Mouse (Mus musculus) hindbrain, embryonic 15.5 days (tissue): Measurements from ENCODE around the gene Nyx. TPM values are rescaled to one million over a fixed set of nuclear protein-coding genes. Genes with fewer than 3 reads are reported as not detected.

Source experiments
- polyA plus RNA-seq: library from polyadenylated mRNA; unstranded; fragments of >200 nt; fragmentation: Nextera tagmentation; extraction: Ambion mirVana; gene quantifications from 2 replicates; pipeline ENCODE4 v1.2.1, GENCODE M21; 2015

Nyx gene
- polyA plus RNA-seq, 1 experiment from 2014 or later, result 0.31 TPM

Other genes starting within 250 kb of the Nyx start
- 95.5 and 96.6 TPM in 2 replicates for gene Ddx3x, start 185.1 kb upstream of the Nyx start, polyA plus RNA-seq
- gene Gpr34, start 166.0 kb downstream of the Nyx start, polyA plus RNA-seq, result 2.5 and 3.7 TPM in 2 replicates
- 0.19 and 0.50 TPM in 2 replicates for gene Gpr82, start 195.3 kb downstream of the Nyx start, polyA plus RNA-seq